Mouse (Mus musculus): Measurements from ENCODE around the gene Ppp4r4. TPM values are rescaled to one million over a fixed set of nuclear protein-coding genes. Genes with fewer than 3 reads are reported as not detected.
"Not testable (repeated sequence)": the region's sequence is repeated elsewhere in the genome, so short reads cannot be mapped to it uniquely, and the experiment has no call there.

Gene Ppp4r4
- total RNA-seq, 2 experiments from 2014 or later: 44.6 to 50.3 TPM

DNA sequence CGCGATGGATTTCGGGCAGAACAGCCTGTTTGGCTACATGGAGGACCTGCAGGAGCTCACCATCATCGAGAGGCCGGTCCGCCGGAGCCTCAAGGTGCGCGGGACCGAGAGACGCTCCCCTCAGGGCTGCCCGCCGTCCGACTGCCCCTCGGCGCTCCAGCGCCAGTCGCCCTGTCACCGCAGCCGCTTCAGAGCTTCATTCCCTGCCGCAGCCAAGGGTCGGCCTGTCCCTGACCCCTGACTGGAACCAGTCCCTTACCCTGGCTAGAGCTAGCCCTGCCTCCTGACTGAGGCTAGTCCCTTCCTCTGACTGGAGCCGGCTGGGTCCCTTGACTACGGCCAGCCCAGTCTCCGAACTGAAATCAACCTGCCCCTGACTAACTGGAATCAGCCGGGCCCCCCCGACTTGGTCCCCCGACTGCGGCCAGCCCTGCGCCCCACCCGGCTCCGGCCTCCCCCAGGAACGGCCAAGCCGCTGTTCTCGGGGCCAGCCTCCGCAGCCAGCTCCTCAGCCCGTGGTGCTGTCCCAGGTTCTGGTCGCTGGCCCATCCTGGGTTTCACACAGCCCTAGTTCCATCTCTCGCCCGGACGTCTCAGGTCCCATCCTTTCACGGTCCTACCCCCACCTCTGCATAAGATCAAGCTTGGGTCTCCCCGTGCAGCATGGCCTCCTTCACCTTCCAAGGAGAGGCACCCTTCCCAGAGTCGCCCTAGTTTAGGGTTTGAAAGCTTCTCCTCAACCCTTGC lies 739 bp downstream of the Ppp4r4 start:
- DNase-seq (ENCODE audit: low spot score in 2 of 2): no peak

DNA sequence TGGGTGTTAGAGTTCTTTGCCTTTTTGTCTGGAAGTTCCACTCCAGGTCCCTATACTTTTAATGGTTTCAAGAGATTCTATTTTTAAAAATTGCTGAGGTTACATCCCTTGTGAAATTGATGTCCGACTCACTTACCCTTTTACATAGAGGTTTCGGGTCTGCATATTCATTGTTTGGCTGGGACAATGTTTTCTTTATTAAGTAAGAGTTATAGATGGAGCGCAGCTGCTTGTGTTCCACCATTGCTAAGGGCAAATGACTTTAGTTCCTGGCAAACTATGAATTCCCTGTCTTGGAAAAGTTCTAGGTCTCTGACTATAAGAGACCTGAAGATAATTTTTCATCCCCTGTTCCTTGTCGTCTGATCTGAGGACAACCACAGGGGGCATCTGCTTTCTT lies 8.3 kb downstream of the Ppp4r4 start:
- DNase-seq (ENCODE audit: low spot score in 2 of 2): no peak

DNA sequence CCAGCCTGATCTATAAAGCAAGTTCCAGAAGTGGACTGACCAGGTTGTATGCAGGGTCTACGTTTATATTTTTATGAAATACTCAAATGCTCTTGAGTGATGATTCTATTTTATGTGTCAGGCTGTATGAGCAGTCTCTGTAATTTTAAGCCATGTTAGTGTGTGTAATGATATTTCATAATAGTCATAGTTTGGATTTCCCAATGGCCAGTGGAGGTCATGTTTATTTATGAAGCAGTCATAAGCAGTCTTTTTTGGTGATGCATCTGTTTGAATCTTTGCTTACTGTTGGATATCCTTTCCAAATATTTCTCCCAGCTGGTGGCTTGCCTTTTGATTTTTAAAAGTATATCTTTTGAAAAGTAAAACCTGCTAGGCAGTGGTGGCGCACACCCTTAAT lies 11.3 kb downstream of the Ppp4r4 start:
- DNase-seq (ENCODE audit: low spot score in 2 of 2): no peak

DNA sequence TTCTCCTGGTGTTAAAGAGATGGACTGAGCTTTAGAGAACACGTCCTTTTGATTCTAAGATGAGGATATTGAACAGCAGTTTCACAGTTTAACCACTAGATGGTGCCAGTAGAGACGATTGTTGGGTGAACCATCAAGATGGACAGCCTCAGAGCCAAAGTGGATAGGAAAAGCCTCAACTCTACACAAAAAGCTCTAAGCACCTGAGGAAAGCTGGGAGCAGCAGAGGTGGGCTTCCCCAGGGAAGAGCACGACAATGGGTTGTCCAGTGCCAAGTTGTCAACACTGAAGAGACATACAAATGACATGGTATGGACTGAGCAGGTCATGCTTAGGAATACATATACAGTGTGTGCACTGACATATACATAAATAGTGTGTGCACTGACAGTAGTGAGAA lies 12.1 kb downstream of the Ppp4r4 start:
- DNase-seq (ENCODE audit: low spot score in 2 of 2): peak in 1 of 2 experiments; percentile 36

DNA sequence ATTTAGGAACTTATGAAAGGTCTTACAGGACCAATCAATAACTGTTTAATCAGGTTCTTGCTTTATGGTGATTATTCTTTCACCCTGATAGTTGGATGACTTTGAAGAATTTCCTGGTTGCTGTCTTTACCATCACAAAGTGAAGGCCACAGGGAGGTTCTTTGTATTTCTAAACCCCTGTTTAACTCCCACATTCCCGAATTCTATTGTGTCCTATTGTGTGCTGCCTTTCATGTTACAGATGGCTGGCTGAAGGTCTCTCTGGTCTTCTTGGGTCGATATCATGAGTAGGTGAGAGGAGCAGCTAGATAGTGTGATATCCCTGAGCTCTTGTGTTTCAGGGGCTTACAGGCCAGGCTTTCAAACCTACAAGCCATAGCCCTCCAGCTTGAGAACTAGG lies 15.4 kb downstream of the Ppp4r4 start:
- no peak for DNase-seq (ENCODE audit: low spot score in 2 of 2)

DNA sequence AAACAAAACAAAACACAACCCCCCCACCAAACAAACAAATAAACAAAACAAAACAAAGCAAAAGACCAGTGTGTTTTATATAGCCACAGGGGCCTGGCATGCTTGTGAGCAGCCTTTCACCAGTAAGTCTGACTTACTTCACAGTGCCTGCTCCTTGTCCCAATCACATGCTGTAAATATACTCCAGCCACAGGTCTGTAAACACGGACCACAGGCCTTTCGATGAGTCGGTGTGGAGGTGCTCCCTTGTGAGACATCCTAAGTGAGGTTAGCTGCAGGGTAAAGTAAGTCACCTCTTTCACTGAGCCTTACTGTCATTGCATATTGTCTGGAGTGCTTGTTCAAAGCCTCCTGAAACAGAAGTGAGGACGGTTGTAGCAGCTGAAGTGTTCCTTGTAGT lies 16.4 kb downstream of the Ppp4r4 start:
- no peak for DNase-seq (ENCODE audit: low spot score in 2 of 2)

DNA sequence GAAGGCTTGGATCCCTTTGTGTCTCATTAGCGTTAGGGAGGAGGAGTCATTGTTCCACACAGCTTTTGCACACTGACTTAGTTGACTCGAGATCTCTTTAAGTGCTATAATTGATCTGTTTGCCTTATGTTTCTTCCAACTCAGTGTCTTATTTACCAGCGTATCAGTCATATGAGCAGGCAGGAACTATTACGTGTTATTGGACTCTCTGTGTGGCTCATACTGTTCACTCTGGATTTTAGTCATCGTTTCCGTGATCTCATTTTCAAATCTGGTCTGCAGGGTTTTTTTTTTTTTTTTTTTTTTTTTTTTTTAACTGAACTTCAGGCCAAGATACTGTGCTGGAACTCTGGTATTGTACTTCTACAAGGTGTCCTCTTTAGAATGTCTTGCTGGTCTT lies 18.0 kb downstream of the Ppp4r4 start:
- DNase-seq (ENCODE audit: low spot score in 2 of 2): no peak

DNA sequence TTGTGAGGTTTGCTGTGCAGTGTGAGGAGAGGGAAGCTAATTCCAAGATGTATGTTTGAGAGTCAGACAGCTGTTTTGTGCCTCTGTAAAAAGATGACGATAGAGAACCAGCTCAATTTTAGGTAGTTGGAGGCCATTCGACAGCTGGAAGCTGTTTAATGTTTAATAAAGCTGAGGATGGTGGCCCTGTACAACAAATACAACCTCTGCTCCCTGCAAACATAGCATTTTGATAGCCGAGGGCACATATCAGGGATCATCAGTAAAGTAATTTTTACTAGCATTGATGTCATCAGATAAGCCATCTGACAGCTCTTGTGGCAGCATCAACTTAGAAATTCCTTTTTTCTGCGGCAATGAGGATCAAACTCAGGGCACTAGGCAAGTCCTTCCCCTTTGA lies 19.3 kb downstream of the Ppp4r4 start:
- no peak for DNase-seq (ENCODE audit: low spot score in 2 of 2)

DNA sequence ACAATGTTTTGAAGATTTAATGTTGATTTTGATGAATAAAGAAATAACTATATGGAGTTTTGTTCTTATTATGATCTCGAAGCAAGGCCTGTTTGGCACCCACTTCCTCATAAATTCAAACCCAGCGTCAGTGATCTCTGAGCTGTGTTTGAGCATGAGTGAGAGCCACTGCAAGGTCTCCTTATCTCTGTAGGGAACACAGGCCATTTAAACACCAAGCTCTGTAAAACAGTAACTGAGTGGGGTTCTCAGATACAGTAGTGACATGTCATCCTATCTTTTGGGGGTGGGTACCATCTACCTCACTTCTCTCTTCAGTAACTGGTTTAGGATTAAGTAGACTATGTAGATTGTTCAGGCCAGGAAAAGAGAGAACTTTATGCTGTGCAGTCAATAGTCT lies 20.4 kb downstream of the Ppp4r4 start:
- DNase-seq (ENCODE audit: low spot score in 2 of 2): no peak

DNA sequence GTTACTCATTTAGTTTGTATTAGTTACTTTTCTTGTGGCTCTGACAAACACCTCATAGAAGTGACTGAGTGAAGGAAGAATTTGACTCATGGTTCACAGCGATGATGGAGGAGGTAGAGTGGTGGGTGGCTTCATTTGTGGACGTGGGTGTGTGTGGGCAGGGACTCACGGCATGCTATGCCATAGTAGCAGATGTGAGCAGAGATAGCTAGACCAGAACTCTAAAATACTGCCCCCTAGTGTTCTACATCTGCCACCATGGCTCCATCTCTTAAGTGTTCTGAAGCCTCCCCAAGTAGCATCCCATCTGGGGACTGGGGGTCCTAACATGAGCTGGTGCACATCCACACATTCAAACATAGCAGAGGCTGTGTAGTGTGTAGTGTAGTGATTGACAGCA lies 21.4 kb downstream of the Ppp4r4 start:
- no peak for DNase-seq (ENCODE audit: low spot score in 2 of 2)

DNA sequence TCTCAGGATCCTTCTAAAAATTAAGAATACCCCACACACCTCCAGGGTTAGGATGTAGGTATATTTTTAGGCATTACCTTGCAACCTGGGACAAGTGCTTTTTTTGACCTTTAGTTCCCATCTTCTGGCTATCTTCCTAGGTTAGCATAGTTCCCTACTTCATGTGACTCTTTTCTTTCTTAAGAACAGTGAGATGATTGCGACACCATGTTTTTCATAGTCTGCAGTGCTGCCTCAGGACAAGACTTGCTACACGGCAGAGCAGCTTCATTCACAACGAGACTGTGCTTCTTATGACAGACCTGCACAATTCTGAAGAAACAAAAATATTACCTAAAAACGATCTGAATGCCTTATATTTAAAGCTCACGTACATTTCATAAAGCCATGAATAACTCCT lies 24.8 kb downstream of the Ppp4r4 start:
- no peak for DNase-seq (ENCODE audit: low spot score in 2 of 2)

DNA sequence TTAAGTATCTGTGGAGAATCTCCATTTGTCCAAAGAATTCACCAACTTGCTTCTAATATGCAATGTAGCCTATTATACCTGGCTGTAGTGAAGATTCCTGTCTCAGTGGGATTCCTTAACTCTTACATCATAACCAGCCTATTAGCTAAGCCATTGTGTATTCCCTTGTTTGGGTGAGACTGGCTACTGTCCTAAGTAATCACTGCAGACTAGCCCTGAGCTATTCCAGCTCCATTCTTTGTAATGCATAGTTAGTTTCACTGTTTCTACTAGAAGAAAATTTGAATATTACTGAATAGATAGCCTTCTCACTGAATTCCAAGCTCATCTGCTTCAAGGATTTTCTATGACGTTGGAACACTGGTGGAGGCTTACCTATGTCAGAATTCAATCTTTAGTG lies 32.6 kb downstream of the Ppp4r4 start:
- no peak for DNase-seq (ENCODE audit: low spot score in 2 of 2)

DNA sequence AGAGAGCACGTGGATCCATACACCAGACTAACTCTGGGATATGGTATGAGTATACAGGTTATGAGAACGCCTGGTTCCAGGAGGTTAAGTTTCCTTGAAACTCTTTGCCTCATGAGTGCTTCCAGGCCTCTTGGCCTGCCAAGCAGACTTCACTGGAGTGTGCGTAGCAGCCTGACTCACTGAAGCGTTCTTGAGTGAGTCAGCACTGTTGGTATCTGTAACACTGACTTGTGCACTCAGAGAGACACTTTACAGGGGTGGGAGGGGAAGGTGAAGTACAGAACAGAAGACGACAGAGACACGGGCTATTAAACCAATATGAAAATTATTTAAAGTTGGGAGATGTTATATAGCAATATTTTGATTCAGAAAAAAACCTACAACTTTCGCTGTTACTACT lies 33.1 kb downstream of the Ppp4r4 start:
- no peak for DNase-seq (ENCODE audit: low spot score in 2 of 2)

DNA sequence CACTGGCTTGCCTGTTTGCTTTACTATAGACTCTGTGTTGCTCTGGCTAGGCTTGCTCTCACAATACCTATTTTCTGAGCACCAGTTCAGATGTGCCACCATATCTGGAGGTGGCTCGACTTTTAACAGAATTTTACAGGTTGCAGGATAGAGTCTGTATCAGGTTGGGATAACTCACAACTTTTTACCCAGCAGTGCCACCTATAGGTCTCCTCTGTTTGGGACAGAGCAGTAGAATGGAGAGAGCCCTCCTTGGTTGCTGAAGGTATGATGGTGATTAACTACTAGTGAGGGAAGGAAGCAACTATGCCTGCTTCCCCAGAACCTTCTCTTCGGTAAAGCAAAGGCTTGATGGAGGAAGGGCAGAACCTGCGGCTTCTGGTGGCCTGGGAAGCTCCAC lies 35.0 kb downstream of the Ppp4r4 start:
- no peak for DNase-seq (ENCODE audit: low spot score in 2 of 2)

DNA sequence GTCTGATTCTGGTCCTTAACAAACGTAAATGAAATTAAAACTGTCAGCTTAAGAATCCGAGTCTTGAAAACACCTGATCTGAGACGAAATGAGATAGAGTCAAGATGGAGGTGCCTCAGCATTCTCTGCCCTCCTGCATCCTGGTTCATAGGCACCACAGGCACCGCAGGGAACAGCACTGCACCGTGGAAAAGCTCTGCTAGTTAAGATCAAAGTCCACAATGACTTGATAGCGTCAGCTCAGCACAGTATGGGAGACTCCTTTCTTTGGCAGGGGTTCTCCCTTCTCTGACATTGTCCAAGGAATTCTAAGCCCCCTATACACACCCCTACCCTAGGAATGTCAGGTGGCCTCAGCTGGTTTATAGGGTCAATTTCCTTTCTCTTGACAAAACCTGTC lies 37.6 kb downstream of the Ppp4r4 start:
- DNase-seq (ENCODE audit: low spot score in 2 of 2): no peak

DNA sequence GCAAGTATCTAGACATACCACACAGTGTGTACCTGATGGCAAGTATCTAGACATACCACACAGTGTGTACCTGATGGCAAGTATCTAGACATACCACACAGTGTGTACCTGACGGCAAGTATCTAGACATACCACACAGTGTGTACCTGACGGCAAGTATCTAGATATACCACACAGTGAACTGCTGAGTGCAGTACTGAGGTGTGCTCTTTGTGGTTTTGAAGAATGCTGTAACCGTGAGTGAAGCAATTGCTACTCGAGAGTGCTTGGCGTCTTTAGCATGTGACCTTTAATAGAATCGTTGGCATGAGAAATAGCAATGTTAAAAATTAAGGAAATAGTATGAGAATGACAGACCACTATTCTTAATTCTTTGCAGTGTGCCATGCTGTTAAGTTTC lies 46.1 kb downstream of the Ppp4r4 start:
- not testable (repeated sequence) for DNase-seq (ENCODE audit: low spot score in 2 of 2)

DNA sequence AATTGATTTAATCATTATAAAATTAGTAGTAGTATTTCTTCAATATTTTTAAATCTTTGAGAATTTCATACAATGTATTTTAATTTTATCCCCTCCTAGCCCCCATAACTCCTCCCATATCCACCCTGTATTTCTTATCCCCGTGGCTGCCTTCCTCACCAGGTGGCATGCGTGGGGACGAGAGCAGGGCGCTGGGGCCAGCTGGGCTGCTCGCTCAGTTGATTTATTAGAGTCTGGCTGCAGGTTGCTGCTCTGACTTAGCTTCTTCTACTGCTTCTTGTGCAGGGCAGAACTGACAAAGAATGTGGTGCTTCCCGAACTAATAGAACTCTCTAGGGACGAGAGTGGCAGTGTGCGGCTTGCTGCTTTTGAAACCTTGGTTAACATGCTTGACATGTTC lies 51.7 kb downstream of the Ppp4r4 start:
- peak; percentile 28 to 57 for DNase-seq (ENCODE audit: low spot score in 2 of 2)

DNA sequence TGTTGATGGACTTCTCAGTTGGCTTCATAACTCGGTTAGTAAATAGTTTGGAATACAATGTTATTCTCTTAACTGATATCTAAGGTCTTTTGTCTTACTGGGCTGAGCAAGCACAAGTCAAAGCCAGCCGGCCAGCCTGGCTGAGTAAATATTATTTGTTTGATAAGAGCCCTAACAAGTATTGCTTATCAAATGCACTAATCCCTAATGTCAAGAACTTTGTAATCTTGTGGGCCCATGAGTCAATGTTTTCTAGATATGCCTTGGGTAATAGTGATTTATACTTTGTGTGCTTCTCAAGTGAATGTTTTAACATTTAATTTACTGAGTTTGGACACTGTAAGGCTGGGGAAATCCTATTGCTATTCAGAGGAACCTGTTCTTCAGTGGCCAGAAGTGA lies 66.3 kb downstream of the Ppp4r4 start:
- no peak for DNase-seq (ENCODE audit: low spot score in 2 of 2)

DNA sequence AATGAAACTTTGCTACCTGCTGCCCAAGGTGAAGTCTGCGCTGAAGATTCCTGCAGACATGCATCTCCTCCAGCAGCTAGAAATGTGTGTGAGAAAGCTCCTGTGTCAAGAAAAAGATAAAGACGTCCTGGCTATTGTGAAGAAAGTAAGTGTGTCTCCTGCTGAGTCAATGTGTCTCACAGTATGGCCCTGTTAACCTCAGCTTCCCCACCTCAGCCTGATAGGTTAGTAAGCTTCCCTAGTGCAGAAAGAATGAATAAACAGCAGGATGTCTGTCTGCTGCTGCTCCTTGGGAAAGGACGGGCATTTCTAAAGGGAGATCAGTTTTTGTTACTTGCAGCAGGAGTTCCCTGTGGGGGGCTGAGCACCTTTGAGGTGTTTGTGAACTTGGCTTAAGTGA lies 68.3 kb downstream of the Ppp4r4 start:
- no peak for DNase-seq (ENCODE audit: low spot score in 2 of 2)

DNA sequence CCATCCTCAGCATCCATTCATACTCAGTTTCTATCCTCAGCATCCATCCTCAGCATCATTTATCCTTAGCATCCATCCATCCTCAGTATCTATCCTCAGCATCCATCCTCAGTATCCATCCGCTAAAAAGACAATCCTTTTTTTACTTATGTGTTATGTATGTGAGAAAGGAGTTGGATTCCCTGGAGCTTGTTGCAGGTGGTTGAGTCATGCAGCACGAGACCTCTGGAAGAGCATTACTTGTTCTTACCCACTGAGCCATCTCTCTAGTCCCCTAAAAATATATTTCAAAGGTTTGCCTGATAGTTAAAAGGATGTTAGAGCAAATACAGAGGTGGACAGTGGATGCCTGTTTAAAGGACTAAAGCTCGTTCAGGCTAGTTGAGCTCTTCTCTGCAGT lies 69.8 kb downstream of the Ppp4r4 start:
- no peak for DNase-seq (ENCODE audit: low spot score in 2 of 2)

DNA sequence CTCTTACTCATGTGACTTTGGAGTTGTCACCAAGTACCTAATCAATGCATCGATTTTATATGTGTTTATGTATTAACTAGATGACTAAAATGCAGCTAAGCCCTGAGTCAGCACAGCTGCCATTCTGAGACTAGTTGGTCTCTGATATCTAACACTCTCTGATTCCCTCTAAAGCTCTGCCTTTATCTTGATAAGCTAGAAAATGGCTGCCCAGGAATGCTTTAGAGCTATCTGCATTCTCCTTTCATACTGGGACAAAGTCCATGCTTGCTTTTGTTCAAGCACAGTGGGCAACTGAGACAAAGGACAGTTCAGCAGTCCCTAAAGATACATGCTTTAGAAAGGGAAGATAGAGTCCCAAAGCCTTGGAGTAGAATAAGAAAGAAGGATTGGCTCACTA lies 83.1 kb downstream of the Ppp4r4 start:
- no peak for DNase-seq (ENCODE audit: low spot score in 2 of 2)

DNA sequence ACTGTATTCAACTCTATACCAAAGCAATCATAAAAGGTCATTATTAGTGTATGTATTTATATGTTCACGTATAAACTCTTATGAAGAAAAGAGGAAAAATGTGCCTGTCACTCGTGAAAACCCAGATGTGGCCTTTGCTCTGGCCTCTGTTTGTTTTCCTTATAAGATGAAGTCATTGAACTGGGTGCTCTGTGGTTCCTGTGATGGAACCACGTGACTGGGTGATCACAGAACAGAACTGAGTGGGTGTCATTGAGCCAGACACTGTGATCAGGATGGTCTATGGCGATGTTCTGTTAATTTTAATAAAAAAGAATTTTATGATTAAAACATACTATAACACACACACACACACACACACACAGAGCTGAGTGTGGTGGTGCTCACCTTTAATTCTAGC lies 83.7 kb downstream of the Ppp4r4 start:
- DNase-seq (ENCODE audit: low spot score in 2 of 2): no peak

DNA sequence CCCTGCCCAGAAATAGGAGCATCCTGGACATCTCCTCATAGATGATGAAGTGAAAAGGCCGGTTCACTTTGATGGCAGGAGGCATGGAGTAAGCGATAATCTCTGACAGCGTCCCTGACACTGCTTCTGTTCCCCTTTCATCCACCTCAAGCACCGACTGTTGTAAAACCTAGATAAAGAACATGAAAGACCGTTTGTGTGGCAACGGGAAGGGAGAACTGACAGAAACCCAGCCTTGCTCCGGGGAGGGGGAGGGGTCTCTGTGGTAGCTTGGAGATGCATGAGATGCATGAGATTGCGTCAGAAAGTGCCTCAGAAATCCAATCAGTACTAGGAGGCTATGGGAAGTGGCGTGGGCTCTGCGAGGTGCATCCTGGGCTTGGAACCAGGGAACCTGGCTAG lies 84.8 kb downstream of the Ppp4r4 start:
- no peak for DNase-seq (ENCODE audit: low spot score in 2 of 2)

DNA sequence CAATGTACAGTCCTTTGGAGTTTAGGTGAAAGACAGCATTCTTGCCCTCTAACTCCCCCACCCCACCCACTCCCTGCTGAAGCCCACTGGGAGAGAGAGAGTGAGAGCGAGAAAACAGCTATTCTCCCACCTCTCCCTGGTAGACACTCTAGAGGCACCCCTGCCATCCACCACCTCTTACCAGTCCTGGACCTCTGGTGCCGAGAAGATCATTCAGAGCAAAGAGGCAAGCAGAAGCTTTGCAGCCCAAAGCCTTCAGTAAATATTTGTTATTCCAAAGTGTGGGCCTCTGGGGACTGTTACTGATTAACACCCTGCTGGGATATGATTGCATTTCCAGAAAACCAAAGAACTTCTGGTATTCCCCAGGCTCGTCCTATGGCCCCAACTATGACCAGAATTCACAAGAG lies 99.1 kb downstream of the Ppp4r4 start, which contains the start of gene Serpina10:
Gene Serpina10 (minus strand): TSS at position 242 of the 410 bp plus-strand sequence.
- no peak for DNase-seq (ENCODE audit: low spot score in 2 of 2)

All from layer of hippocampus, adult 18-20 months (tissue).